24 mouse cellular contexts compared by ENCODE assay signal in genomic region chr11:88739574-88740295, GRCm38 (mm10). TPM values are rescaled to one million over a fixed set of nuclear protein-coding genes. Genes with fewer than 3 reads are reported as not detected.
DNase-seq lines count a peak whose midpoint lies in the region; ATAC-seq and TF ChIP-seq lines count a peak whose summit lies in the region.
"Had no signal": no experiment of that assay in that cellular context is flagged by ENCODE, and none has a peak within 500 bp of the region (broad histone marks: within the 10 kb centered on the region; RNA-seq: fewer than 3 reads in every experiment).

No protein-coding gene starts in this region.

- TF ChIP-seq CTCF in lung, postnatal 0 days (IDR thresholded peaks at IDR 0.05) = no peak
- no peak for TF ChIP-seq CTCF in left cerebral cortex, adult 2 months (IDR thresholded peaks at IDR 0.05)

- no peaks in the 10 kb centered on the region for H3K4me1 ChIP-seq in lung, postnatal 0 days (ENCODE audit: insufficient read depth, low read depth, low read length)
- H3K4me1 ChIP-seq in embryonic facial prominence, embryonic 10.5 days = no peaks in the 10 kb centered on the region
- H3K4me1 ChIP-seq: embryonic facial prominence, embryonic 15.5 days; forebrain, embryonic 15.5 days; heart, embryonic 10.5 days; hindbrain, embryonic 12.5 days had no signal

- H3K9ac ChIP-seq in lung, postnatal 0 days (replicated peaks; ENCODE audit: low read depth) = no peak overlapping the region
- H3K9ac ChIP-seq: embryonic facial prominence, embryonic 15.5 days; forebrain, embryonic 15.5 days; hindbrain, embryonic 12.5 days had no signal

- H3K4me2 ChIP-seq in lung, postnatal 0 days (replicated peaks; ENCODE audit: low read depth, low read length) = no peak overlapping the region
- H3K4me2 ChIP-seq: embryonic facial prominence, embryonic 15.5 days; forebrain, embryonic 15.5 days; hindbrain, embryonic 12.5 days had no signal

- intact Hi-C loops in left cerebral cortex, adult 2 months (cut with DNase I) = no loop called here

- H3K27me3 ChIP-seq in lung, postnatal 0 days (replicated peaks; ENCODE audit: insufficient read depth, low read length) = no peaks in the 10 kb centered on the region
- H3K27me3 ChIP-seq in embryonic facial prominence, embryonic 10.5 days (replicated peaks; ENCODE audit: low read depth, poor library complexity, severe bottlenecking) = no peaks in the 10 kb centered on the region
- H3K27me3 ChIP-seq: CH12.LX; embryonic facial prominence, embryonic 15.5 days; forebrain, embryonic 15.5 days; hindbrain, embryonic 12.5 days had no signal

- H3K27ac ChIP-seq in lung, postnatal 0 days (ENCODE audit: low read length) = no peak overlapping the region
- no peak overlapping the region for H3K27ac ChIP-seq in embryonic facial prominence, embryonic 10.5 days (replicated peaks)
- no peak overlapping the region for H3K27ac ChIP-seq in left cerebral cortex, adult 2 months
- H3K27ac ChIP-seq: embryonic facial prominence, embryonic 15.5 days; forebrain, embryonic 15.5 days; heart, embryonic 10.5 days; hindbrain, embryonic 12.5 days had no signal

- DNase-seq in retina, postnatal 1 day = peak; percentile 24
- DNase-seq in retina, embryonic 14.5 days (ENCODE audit: low spot score) = no peak
- DNase-seq in lung, postnatal 0 days (ENCODE audit: low spot score) = peak; percentile 37
- peak; percentile 72 for DNase-seq in lung, postnatal 36 days
- no peak for DNase-seq in embryonic facial prominence, embryonic 10.5 days (ENCODE audit: low spot score)
- DNase-seq in left cerebral cortex, adult 2 months (ENCODE audit: extremely low spot score in 1 of 2, low spot score in 2 of 2) = no peak
- no peak for DNase-seq in spleen, postnatal 10 days (ENCODE audit: low spot score in 2 of 2)
- DNase-seq: adrenal gland, adult 2 months; adrenal gland, postnatal 25 days; cerebellum, adult 18-20 months; cerebellum, adult 9-11 months; gastrocnemius, postnatal 10 days; heart, adult 18-20 months; heart, postnatal 10 days; heart, postnatal 4 days had no signal

- ATAC-seq in lung, postnatal 0 days = peak; percentile 52
- ATAC-seq: activated CD4-positive, CD25-positive, alpha-beta regulatory T cell, adult 4 months; forebrain, embryonic 15.5 days; hindbrain, embryonic 16.5 days had no signal

- 80% methylated on average over 13 of the region's 13 CpGs for WGBS in lung, postnatal 0 days
- WGBS in embryonic facial prominence, embryonic 10.5 days = 90% methylated on average over 13 of the region's 13 CpGs

- TF ChIP-seq EP300 in lung, postnatal 0 days (IDR thresholded peaks at IDR 0.05) = peak; percentile 52; the same call in 1 of the 2 replicates

- no peak overlapping the region for H3K4me3 ChIP-seq in lung, postnatal 0 days (ENCODE audit: low read depth, low read length)
- H3K4me3 ChIP-seq in embryonic facial prominence, embryonic 10.5 days = no peak overlapping the region
- no peak overlapping the region for H3K4me3 ChIP-seq in left cerebral cortex, adult 2 months
- H3K4me3 ChIP-seq: embryonic facial prominence, embryonic 15.5 days; erythroblast, embryonic 14.5 days; forebrain, embryonic 15.5 days; heart, embryonic 10.5 days; hindbrain, embryonic 12.5 days had no signal

- no peaks in the 10 kb centered on the region for H3K36me3 ChIP-seq in lung, postnatal 0 days (ENCODE audit: insufficient read depth, low read length)
- H3K36me3 ChIP-seq in embryonic facial prominence, embryonic 10.5 days (replicated peaks) = no peaks in the 10 kb centered on the region
- H3K36me3 ChIP-seq: embryonic facial prominence, embryonic 15.5 days; forebrain, embryonic 15.5 days; G1E; heart, embryonic 10.5 days; hindbrain, embryonic 12.5 days had no signal

- no peaks in the 10 kb centered on the region for H3K9me3 ChIP-seq in lung, postnatal 0 days (ENCODE audit: low read length)
- H3K9me3 ChIP-seq in embryonic facial prominence, embryonic 10.5 days = no peaks in the 10 kb centered on the region
- H3K9me3 ChIP-seq: embryonic facial prominence, embryonic 15.5 days; forebrain, embryonic 15.5 days; heart, embryonic 10.5 days; hindbrain, embryonic 12.5 days had no signal

RNA-seq across cellular contexts. Expression of gene Msi2, which starts 21.4 kb away (rescaled TPM):
- polyA plus RNA-seq in lung, postnatal 0 days (2015; fragmentation: Nextera tagmentation; extraction: Ambion mirVana) = 12.6 and 13.3 TPM in 2 replicates
- polyA plus RNA-seq in embryonic facial prominence, embryonic 10.5 days (2016; fragmentation: Nextera tagmentation; extraction: Ambion mirVana) = 20.2 and 22.6 TPM in 2 replicates
- 100 to 1,000 TPM; 126 to 140 TPM for total RNA-seq in left cerebral cortex, adult 2 months (2021)

Comparison
In these comparisons a context has a peak if more than half of its experiments do, and no peak if none do; other contexts are left out.
1. DNase-seq: peak in retina, postnatal 1 day (single experiment), lung, postnatal 0 days (single experiment) and lung, postnatal 36 days (single experiment); none in retina, embryonic 14.5 days (single experiment), embryonic facial prominence, embryonic 10.5 days (single experiment), left cerebral cortex, adult 2 months (0 of 2) and spleen, postnatal 10 days (0 of 2).